Mouse (Mus musculus) gastrocnemius, postnatal 4 days (tissue): ENCODE measurements around the gene Slc35f3. TPM values are rescaled to one million over a fixed set of nuclear protein-coding genes. Genes with fewer than 3 reads are reported as not detected.

ENCODE experiments used
- DNase-seq, 2 experiments: peaks; one replicate each; pipeline ENCODE4 v3.0.0; 2021 to 2022; ENCODE audit warnings: low spot score in 2 of 2, mixed read lengths in 2 of 2
- long read RNA-seq, 2 experiments: library from polyadenylated mRNA; stranded (forward); transcript quantifications; one replicate each; pipeline ENCODE4 v2.0.0; 2021
- total RNA-seq, 2 experiments: library from RNA; stranded (reverse); gene quantifications; 2 replicates each; pipeline ENCODE4 v1.2.3; 2021

Gene Slc35f3
- total RNA-seq = under 1 TPM; 0.29 to 0.37 TPM
- long read RNA-seq, experiment 1 = 0 reads
- long read RNA-seq, experiment 2, partial matches to known transcripts = 0 of 1 reads
- long read RNA-seq, experiment 2, other reads (novel, unspliced or antisense) = 1 of 1 reads

DNA sequence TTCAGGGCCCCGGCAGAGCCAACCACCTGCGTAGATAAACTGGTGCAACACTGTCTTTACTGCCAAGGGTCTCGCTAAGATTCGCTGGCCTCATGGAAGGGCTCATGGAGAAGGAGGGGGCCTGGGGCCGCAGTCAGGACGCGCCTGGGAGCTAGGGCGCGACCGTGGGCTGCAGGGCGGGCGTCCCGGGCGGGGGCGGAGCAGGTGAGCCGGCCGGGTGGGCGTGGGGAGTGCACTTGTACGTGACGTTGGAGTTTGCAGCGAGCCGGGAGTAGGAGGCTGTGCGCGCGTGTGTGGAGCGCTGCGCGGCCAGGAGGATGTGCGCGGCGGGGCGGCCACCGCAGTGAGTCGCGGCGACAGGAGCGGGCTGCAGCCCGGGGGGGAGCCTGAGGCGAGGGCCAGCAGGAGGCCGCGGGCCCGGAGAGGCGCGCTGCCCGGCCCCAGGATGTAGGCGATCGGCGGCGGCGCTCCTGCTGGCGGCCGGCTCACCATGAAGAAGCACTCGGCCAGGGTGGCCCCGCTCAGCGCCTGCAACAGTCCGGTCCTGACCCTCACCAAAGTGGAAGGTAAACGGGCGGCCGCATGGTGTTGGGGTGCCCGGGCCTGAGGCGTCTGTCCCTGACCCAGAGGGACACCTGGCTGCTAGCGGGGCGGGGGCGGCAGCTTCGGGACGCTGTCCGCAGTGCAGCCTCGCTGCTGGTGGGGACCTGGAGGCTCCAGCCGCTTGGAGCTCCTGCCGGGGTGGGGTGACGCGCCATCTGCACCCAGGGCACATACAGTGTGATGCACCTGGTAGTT is at the start of gene Slc35f3:
Gene Slc35f3, plus strand, starts transcription at position 263 of the 798 bp plus-strand sequence.
- DNase-seq = peak in 1 of 2 experiments; percentile 21

DNA sequence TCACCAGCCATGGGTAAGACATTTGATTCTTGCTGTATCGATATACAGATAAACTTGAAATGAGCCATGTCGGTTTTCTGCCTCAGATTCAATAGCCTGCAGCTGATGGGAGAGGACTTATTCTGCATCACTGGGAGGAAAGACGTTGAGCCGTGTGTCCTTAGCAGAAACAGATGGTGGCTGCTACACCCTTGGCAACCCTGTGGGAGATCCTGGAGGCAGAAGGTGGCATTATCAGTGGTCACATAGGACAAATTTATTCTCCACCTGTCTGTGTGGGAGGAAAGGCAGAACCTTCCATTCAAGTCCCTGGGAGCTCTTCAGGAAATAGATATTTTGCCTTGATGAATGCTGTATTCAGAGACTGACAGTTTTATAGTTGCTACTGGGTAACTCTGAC is 47.9 kb upstream of the Slc35f3 start:
- no peak for DNase-seq

DNA sequence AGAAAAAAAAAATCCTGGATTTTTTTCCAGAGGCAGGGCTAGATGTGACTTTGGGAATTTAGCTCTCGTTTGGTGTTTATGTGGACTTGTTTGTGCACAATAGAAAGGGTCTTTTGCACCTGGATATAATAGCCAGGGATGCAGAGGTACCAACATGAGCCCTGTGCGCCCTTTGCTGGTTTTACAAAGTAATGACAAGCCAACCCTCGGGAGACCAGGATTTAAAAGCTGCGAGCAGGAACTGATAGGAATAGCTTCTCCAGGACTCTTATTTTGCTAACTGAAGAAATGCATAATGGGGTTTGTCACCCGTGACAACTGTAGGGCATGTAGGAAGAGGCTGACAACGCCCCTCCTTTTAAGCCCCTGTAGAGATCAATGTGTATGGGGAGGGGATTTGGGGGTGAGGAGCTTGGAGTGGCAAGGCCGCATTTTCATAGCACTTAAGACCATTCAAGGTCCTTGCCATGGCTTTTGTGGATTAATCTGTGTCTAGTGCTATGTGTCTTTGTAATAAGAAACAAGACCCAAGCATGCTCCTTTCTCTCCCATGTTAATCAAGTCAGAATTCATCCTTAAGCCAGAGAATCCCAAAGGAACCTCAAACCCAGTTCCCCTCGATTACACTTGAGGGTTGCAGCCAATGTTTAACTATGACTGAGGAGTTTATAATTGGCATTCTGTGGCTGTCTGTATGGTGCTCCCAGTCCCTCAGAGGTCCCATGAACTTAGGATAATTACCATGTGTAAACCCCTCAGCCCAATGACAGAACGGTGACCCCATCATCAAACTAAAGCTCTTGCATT is 41.6 kb upstream of the Slc35f3 start:
- no peak for DNase-seq

DNA sequence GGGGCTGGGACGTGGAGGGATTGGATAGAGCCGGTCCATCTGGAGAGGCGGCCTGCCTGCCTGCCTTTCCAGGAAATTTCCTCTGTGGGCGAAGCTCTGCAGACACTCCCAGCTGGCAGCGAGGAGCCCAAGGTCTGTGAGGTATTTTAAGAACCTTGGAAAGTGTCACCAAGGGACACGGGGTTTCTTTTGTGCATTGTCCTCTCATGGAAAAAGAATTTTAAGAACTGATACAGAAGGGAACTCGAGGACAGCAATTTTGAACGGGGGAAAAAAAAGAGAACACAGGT is 41.0 kb upstream of the Slc35f3 start:
- DNase-seq = no peak

DNA sequence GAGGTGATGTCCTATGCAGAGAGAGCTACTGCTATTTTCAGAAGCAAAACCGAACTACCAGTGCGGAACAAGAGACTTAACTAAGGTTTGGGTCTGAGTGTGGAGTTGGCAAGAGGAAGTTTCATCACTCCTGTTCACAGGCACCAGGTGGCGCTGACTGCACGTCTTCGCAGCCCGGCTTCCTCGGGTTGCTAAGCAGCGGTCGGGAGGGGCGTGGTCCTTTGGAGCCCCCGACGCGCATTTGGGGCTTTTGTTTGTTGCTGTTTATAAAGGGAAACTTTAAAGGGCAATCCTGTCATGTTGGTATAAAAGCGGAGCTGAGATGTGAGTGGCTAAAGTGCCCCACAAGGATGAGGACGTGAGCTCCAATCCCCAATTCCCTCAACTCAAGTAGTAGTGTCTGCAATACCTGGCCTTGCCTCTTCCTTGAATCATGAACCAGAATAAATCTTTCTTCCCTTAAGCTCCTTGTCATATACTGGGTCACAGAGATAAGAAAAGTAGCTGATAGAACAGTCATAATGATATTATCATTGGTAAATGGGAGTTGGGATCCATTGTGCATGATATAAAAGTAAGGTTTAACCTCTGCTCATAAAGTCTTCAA is 40.1 kb upstream of the Slc35f3 start:
- peak; percentile 48 to 79 for DNase-seq

- no peak for DNase-seq
Measured at GRCm38 (mm10) chr8:126265186-126265585, 33.2 kb upstream of the Slc35f3 start.

GRCm38 (mm10) chr8:126267118-126267517 is 31.2 kb upstream of the Slc35f3 start:
- no peak for DNase-seq

- no peak for DNase-seq
Measured at GRCm38 (mm10) chr8:126269733-126270132, 28.6 kb upstream of the Slc35f3 start.

DNA sequence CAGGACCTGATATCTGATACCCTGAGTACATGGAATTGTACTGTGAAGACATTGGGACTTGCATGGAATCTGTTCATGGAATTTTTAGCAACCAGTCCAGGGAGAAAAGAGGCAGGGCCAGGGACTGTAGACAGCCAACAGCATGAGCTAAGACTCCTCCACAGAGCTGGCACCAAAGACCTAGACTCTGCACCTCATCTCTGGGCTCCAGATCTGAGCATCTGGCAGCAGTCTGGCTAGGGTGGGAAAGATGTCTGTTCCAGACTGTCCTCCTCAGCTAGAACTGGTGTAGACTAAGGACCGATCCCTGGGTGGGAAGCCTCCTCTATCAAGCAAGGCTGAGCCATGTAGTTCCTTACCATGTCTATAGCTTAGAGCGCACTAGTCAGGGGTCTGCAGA is 25.9 kb upstream of the Slc35f3 start:
- no peak for DNase-seq

GRCm38 (mm10) chr8:126273066-126273465 is 25.3 kb upstream of the Slc35f3 start:
- DNase-seq = no peak

DNA sequence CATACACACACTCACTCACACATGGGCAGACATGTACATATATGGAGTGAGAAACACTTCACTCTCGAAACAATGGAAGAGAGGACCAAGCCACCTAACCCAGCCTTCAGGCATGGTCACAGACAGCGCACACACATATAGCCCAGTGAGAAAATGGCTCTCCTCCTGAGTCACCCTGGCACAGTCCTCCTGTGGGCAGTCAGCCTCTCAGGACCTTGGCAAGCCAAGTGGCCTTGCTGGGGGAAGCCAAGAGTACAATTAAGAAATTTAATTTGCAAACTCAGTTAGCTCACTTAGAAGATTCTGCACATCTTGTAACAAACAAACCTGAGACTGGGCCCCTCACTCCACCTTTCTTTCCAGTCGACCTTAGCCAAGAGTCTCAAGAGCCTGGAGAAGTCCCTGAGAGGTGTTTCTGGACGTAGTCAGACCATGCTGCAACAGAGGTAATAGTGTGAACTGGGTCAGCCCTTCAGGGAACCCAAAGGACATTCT is 23.4 kb upstream of the Slc35f3 start:
- DNase-seq = no peak

- no peak for DNase-seq
Measured at GRCm38 (mm10) chr8:126275886-126276285, 22.5 kb upstream of the Slc35f3 start.

GRCm38 (mm10) chr8:126291951-126292350 is 6.4 kb upstream of the Slc35f3 start:
- DNase-seq = no peak

- no peak for DNase-seq
Measured at GRCm38 (mm10) chr8:126297284-126297845, 993 bp upstream of the Slc35f3 start.

DNA sequence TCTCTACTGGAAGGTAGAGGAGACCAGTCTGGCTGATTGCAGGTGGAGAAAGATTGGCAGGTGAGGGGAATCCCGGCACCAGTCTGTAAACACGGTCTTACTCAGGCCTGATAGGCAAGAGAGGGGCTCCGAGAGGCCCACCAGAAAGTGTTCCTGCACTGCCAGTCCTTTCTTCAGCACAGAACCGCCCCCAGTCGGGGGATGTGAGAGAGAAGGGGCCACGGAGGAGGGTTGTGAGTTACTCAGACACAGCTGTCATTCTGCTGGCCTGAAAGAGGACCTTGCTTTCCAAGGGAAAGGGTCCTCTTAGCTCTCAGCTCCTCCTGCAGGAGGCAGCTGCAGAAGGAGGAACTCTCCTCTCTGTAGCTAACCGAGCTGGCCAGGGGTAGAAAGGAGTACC is 975 bp downstream of the Slc35f3 start:
- no peak for DNase-seq

- DNase-seq = no peak
Measured at GRCm38 (mm10) chr8:126300350-126300749, 2.0 kb downstream of the Slc35f3 start.

DNA sequence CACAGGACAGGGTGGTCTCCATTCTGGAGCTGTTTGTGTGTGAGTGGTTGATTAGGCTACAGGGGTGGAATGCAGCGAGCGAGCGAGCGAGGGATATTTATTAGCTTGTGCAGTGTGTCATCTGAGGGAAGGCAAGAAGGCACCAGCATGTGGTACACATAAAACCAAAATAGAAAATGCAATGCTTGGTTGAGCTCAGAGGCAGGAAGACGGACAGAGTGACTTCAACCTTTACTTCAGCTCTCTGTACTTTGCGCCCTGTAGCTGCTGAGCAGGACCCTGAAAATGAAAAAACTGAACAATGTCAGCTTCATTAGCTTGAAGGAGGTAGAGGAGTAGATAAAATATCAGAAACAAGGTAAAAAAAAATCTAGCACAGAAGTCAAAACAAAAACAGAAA is 3.2 kb downstream of the Slc35f3 start:
- no peak for DNase-seq

- DNase-seq = no peak
Measured at GRCm38 (mm10) chr8:126307164-126307563, 8.8 kb downstream of the Slc35f3 start.

DNA sequence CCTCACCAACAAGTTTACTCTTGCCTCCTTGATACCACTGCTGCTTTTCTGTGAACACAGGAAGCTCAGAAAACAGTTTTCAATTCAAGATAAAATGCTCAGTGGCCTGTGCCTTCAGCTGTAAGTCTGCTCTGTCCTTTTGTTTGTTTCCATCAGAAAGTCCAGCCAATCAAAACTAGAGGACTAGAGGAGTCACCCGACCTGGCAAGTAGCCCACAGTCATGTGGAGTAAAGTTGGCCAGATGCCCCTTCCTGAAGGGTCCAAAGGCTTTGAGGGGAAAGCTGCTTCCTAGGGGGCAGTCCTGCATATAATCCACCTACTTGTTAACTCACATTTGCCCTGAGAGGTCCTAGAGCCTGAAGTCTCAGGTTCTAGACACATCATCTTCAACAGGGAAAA is 10.7 kb downstream of the Slc35f3 start:
- peak in 1 of 2 experiments; percentile 31 for DNase-seq

DNA sequence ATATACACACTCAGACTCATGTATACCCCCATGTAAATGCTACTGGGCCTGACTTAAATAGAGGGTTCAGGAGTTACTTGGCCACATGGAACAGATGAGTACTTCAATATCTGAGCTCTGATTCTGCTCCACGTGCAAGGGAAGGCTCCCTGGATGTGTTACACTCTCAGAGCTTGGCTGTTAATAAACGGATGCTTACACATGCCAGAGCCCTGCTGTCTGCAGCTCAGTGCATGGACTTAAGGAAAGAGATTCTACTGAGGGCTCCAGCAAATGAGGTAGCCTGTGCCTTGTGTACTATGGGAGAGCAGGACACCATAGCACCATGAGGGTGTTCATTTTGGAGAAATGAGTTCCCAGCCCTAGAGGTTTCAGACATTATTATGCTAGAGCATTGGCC is 26.6 kb downstream of the Slc35f3 start:
- no peak for DNase-seq

GRCm38 (mm10) chr8:126326136-126326535 is 27.8 kb downstream of the Slc35f3 start:
- no peak for DNase-seq
